Mouse (Mus musculus) common myeloid progenitor, adult 5-6 weeks (primary cell): Measurements from ENCODE around the gene Ctse. TPM values are rescaled to one million over a fixed set of nuclear protein-coding genes. Genes with fewer than 3 reads are reported as not detected.

ENCODE experiments used
- ATAC-seq: replicated peaks from 2 replicates; pipeline ENCODE4 v1.8.0; 2016; ENCODE audit warnings: low read depth, mild to moderate bottlenecking, moderate TSS enrichment, inconsistent platforms; ENCODE audit not compliant: poor library complexity, severe bottlenecking
- total RNA-seq: library from RNA; stranded (forward); fragments of 200-1000, 187-1606 nt; gene quantifications from 2 replicates; pipeline ENCODE4 v1.2.3, GENCODE M21; 2017

The Ctse gene
- total RNA-seq, 1 experiment from 2014 or later: 56.9 TPM

GRCm38 (mm10) chr1:131695308-131695707 is 57.2 kb downstream of the Ctse start:
- ATAC-seq: no peak

- ATAC-seq: no peak
Measured at GRCm38 (mm10) chr1:131696325-131696724, 58.2 kb downstream of the Ctse start.

- ATAC-seq: no peak
Measured at GRCm38 (mm10) chr1:131698770-131699169, 60.7 kb downstream of the Ctse start.

GRCm38 (mm10) chr1:131699642-131700041 is 61.5 kb downstream of the Ctse start:
- no peak for ATAC-seq

GRCm38 (mm10) chr1:131700447-131700846 is 62.3 kb downstream of the Ctse start:
- ATAC-seq: peak; percentile 71

- no peak for ATAC-seq
Measured at GRCm38 (mm10) chr1:131701391-131701790, 63.3 kb downstream of the Ctse start.

GRCm38 (mm10) chr1:131702094-131702766 is 64.1 kb downstream of the Ctse start:
- peak; percentile 60 for ATAC-seq

- no peak for ATAC-seq
Measured at GRCm38 (mm10) chr1:131703482-131703881, 65.4 kb downstream of the Ctse start.

GRCm38 (mm10) chr1:131708338-131708737 is 70.2 kb downstream of the Ctse start:
- ATAC-seq: peak; percentile 85

GRCm38 (mm10) chr1:131711518-131711917 is 73.4 kb downstream of the Ctse start:
- ATAC-seq: no peak

GRCm38 (mm10) chr1:131712386-131712785 is 74.3 kb downstream of the Ctse start:
- ATAC-seq: peak; percentile 63

GRCm38 (mm10) chr1:131714388-131715337 is 76.6 kb downstream of the Ctse start:
- ATAC-seq: no peak

- no peak for ATAC-seq
Measured at GRCm38 (mm10) chr1:131718952-131719694, 81.0 kb downstream of the Ctse start.

- ATAC-seq: no peak
Measured at GRCm38 (mm10) chr1:131721989-131722388, 83.9 kb downstream of the Ctse start.

- ATAC-seq: no peak
Measured at GRCm38 (mm10) chr1:131723549-131723948, 85.4 kb downstream of the Ctse start.

Other genes starting within 250 kb of the Ctse start
- gene Srgap2, start 111.0 kb upstream of the Ctse start, total RNA-seq: 11.4 and 14.6 TPM in 2 replicates
- gene Fam72a, start 110.4 kb upstream of the Ctse start, total RNA-seq: 3.3 and 5.8 TPM in 2 replicates
- not detected in 2 replicates for gene Avpr1b, start 39.1 kb upstream of the Ctse start, total RNA-seq
- gene Rab7b, start 50.4 kb downstream of the Ctse start, total RNA-seq: 10.5 and 11.4 TPM in 2 replicates
- gene Slc26a9, start 105.7 kb downstream of the Ctse start, total RNA-seq: not detected in 2 replicates
- gene Pm20d1, start 159.1 kb downstream of the Ctse start, total RNA-seq: not detected in 2 replicates
- 6.7 and 7.8 TPM in 2 replicates for gene Slc41a1, start 189.2 kb downstream of the Ctse start, total RNA-seq
- 20.0 and 27.5 TPM in 2 replicates for gene Rab29, start 228.9 kb downstream of the Ctse start, total RNA-seq